Mouse (Mus musculus): Measurements from ENCODE around the gene Tet3.
"Not testable (repeated sequence)": the region's sequence is repeated elsewhere in the genome, so short reads cannot be mapped to it uniquely, and the experiment has no call there.

The Tet3 gene

GRCm38 (mm10) chr6:83370316-83370965, 88.4 kb downstream of the Tet3 start:
- DNase-seq (ENCODE audit: low spot score): no peak

DNA sequence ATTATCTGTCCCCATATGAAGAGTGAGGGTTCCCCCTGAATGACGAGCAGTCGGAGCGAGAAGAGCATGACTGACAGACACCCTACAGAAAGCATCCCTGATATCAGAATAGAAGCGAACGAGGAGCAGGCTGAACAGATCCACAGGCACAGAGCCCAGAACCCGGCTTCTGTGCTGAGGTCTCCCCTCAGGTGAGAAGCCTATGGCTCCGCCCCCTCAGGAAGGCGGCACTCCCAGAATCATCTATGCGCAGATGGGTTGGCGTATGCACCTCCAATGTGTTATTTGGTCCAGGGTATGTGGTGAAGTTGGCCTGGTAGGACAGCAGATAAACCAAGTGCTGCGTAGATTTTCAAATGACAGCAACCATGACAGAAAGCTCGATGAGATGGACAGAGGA, 95.8 kb downstream of the Tet3 start:
- no peak for DNase-seq (ENCODE audit: low spot score)

DNA sequence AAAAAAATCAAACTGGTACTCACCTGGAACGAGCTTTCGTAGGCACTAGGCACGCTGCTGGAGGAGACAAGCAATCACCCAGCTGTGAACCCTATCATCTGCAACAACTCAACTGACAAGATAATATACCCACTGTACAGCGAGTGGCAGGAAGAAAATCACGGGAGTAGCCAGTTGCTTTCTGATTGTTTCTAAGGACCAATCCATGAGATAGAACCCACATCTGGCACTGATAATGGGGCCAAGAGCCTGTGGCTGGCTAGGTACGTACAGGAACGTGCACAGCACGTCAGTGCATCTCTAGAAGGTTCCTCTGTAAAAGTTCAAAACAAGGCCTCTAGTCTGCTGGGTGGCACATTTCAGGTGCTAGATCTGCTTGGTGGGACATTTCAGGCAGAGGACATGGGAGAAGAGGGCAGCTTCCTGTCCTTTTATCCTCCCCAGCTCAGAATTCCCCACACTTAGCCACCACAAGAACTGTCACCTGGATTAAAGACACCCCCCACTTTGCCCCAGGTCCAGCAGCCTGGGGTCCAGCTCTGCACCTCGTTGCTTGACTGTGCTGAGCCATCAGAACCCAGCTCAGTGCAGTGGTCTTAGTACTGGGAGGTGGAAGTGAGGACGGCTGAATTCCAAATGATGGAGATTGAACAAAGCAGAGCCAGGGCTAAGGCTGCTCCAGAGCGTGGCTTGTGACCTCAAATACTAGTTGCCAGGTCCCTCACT, 97.2 kb downstream of the Tet3 start:
- no peak for DNase-seq (ENCODE audit: low spot score)

- no peak for DNase-seq (ENCODE audit: low spot score)
Observed at GRCm38 (mm10) chr6:83357436-83357835, 101.4 kb downstream of the Tet3 start.

DNA sequence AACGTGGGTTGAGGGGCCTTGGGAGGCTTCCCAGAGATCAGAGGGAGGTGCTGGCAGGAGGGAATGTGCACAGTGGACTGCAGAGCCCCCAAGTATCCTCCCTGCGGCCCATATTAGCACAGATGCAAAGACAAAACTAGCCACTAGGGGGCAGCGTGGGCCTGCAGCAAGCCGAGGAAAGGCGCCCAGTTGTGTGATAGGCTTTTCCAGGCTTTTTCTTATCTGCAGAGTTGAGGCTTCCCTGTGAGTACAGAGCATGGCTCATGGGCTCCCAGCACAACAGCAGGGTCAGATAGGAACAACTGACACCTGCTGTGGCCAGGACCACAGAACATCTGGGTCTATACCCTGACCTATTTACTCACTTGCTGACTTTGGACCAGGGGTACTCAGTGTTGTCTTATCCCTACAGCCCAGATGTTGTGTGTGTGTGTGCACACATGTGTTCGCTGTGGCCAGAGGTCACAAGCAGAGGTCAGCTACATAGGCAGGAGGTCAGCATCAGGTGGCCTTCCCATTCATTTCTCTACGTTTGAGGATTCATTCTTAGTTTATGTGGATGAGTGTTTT, 102.2 kb downstream of the Tet3 start:
- DNase-seq (ENCODE audit: low spot score): peak; percentile 77

DNA sequence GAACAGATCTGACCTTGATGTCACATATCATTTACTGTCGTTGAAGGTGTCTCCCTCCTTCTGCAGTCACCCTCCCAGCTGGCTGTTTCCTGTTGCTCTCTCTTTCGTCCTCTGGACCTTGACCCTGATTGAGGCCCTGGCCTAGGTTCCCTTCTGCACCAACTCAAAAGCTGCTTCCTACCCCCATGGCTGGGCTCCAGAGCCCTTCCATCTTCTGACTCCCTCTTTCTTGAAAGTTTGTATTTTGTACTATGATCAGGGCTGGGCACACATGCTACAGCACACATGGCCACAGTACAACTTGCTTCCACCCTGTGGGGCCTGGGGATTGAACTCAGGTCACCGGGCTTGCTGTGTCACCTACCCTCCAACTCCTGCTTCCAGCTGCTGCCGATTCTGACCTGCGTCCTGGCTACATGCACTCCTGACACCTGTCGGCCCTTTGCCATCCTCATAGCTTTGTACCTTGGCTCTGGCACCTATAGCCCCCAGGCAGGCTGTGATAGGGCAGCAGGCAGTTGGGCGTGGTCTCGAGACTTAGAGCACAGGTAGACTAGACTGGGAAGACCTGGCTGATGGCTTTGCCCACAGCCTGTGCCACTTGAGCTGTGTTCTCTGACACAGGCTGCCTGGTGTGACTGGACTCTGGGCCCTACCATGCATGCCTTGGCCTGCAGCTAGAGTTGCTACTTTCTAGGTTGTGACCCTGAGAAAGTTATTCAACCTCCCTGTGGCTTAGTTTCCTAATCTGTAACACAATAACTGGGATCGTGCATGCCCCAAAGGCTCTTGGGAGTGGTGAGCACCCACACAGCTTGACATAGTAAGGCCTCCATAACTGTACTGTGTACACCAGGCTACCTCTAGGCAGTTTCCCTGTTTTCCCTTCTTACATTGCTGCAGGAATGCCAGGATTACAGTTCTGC, 103.8 kb downstream of the Tet3 start:
- DNase-seq (ENCODE audit: low spot score): no peak

GRCm38 (mm10) chr6:83352666-83353410, 106.0 kb downstream of the Tet3 start:
- DNase-seq (ENCODE audit: low spot score): no peak

GRCm38 (mm10) chr6:83351490-83352160, 107.3 kb downstream of the Tet3 start:
- DNase-seq (ENCODE audit: low spot score): no peak

GRCm38 (mm10) chr6:83350851-83351405, 108.0 kb downstream of the Tet3 start:
- no peak for DNase-seq (ENCODE audit: low spot score)

DNA sequence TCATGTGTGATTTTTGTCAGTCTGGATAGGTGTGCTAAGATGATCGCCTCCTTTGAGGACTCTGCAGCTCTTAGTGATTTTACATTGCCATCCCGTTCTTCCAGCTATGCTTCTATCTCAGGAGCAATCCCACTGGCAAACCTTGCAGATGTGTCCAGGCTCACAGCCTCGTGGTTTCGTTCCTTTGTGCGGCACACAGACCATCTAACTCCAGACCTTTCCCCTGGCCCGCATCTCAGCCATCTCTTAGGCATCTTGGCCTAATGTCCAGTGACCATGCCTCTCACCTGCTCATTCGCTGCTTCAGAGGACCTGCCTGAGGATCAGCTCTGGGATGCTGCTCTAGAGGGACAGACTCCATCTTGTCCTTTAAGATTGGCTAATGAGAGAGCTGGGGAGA, 108.7 kb downstream of the Tet3 start:
- no peak for DNase-seq (ENCODE audit: low spot score)

GRCm38 (mm10) chr6:83349274-83349958, 109.5 kb downstream of the Tet3 start:
- DNase-seq (ENCODE audit: low spot score): peak; percentile 87

DNA sequence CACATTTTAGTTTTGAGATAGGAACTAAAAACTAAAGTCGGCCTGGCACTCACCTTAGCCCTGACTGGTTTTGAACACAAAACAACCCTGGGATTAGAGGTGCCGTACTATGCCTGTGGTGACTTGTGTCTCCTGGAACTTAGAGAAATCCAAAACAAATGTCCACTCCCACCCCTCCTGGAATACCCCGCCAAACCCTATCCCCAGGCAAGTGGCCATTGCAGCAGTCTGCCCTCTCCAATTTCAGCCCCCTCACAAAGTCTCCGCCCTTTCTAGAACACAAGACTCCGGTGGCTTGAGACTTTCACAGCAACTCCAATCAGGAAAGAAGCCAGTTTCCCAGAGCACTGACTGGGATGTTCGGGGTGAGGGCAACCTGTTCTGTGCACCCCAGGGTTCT, 110.0 kb downstream of the Tet3 start, which contains the start of gene Bola3:
Gene Bola3, plus strand, starts transcription at position 275 of the 400 bp plus-strand sequence.
- DNase-seq (ENCODE audit: low spot score): no peak

GRCm38 (mm10) chr6:83347916-83348315, 111.0 kb downstream of the Tet3 start:
- no peak for DNase-seq (ENCODE audit: low spot score)

DNA sequence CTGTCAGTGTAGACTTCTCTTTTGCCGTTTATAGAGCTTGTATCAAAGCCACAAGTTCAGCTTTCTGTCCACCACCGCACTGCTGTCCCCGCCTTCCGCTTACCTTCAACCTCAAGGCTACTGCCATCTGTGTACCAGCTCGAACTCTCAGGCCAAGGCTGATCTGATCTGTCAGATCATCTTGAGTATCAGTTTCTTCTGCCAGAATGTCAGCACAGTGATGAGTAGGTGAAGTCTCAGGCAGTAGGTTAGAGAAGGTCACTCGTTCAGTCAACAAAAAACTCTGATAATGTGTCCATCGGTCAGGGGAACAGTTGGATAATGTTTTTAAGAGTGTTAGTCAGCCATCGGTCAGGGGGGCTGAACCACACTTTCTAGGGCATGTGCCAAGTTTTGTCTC, 113.6 kb downstream of the Tet3 start:
- not testable (repeated sequence) for DNase-seq (ENCODE audit: low spot score)

GRCm38 (mm10) chr6:83342957-83343356, 115.9 kb downstream of the Tet3 start:
- DNase-seq (ENCODE audit: low spot score): no peak

DNA sequence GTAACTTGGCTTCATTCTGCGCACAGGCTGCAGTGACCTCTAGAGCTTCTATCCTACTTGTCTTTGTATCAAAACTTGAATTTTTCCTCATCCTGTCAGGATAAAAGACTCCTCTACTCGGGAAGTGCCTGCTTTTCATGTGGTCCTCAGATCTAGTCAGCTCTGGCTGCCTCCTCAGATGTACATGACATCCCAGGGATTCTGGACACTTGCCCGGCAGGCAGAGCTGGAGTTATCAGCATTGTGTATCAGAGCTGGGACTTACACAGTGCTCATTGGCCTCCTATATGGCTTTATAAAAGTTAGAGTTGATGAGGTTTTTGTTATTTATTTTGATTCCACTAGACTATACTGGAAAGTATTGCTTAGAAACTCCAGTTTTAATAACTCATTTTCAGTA, 117.5 kb downstream of the Tet3 start:
- no peak for DNase-seq (ENCODE audit: low spot score)

- DNase-seq (ENCODE audit: low spot score): no peak
Observed at GRCm38 (mm10) chr6:83327591-83328190, 131.2 kb downstream of the Tet3 start.

- DNase-seq (ENCODE audit: low spot score): no peak
Observed at GRCm38 (mm10) chr6:83326761-83327160, 132.1 kb downstream of the Tet3 start.

DNA sequence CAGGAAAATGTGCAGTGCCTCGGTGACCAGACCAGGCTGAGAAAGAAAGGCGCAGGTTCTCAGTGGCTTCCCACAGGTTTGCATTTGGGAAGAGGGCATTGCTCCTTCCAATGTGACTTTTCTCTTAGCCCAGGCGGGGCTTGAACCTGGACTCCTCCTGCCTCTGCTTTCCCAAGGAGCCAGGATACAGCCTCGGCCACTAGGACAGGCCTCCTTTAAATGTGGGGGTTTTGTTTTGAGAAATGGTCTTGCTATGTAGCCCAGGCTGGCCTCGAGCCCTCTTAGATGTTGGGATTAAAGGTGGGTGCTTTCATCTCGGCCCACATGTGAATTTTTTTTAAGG, 132.5 kb downstream of the Tet3 start:
- no peak for DNase-seq (ENCODE audit: low spot score)
